Mouse (Mus musculus) bone marrow, adult 2 months (tissue): Measurements from ENCODE around the gene Caml.

Experiments
- CTCF ChIP-seq: fragments of 200-500 bp; IDR thresholded peaks from 2 replicates; pipeline ENCODE4 v1.5.1; 2011; ENCODE audit warnings: low read length, control low read depth; ENCODE audit not compliant: control insufficient read depth, insufficient read depth
- POLR2A ChIP-seq: fragments of 200-500 bp; IDR thresholded peaks from 2 replicates; pipeline ENCODE4 v1.6.1; 2011; ENCODE audit warnings: low read depth, mild to moderate bottlenecking, control low read depth, low read length, borderline replicate concordance; ENCODE audit not compliant: control insufficient read depth

- TF ChIP-seq CTCF (no peak), POLR2A (no peak)
These were observed 13.6 kb downstream of the Caml start for GRCm38 (mm10) chr13:55636185-55636983.
